Mouse (Mus musculus) liver, embryonic 14.5 days (tissue): Measurements from ENCODE around the gene Pdia5. TPM values are rescaled to one million over a fixed set of nuclear protein-coding genes. Genes with fewer than 3 reads are reported as not detected.

Experiments
- ATAC-seq: fragments of 200-750 bp; cut with Nextera tagmentation; 2 replicates; pipeline ENCODE4 v1.8.0; 2017; ENCODE audit warnings: moderate number of reproducible peaks, mild to moderate bottlenecking, moderate library complexity; ENCODE audit not compliant: insufficient read depth
- DNase-seq, 3 experiments: peaks; one replicate each; pipeline ENCODE4 v3.0.0-alpha.2; 2012 to 2013; ENCODE audit warnings: low read depth in 3 of 3, low spot score in 3 of 3
- H3K27ac ChIP-seq: fragments of 300-500 bp; sonication (generic); 2 replicates; pipeline ENCODE4 v1.5.1; 2014; ENCODE audit warnings: moderate library complexity, mild to moderate bottlenecking, control low read depth, inconsistent platforms
- H3K27me3 ChIP-seq: fragments of 300-500 bp; sonication (generic); 2 replicates; pipeline ENCODE4 v1.6.1; 2014; ENCODE audit warnings: mild to moderate bottlenecking, low read length, moderate library complexity; ENCODE audit not compliant: control insufficient read depth, insufficient read depth
- H3K36me3 ChIP-seq: fragments of 300-500 bp; sonication (generic); replicated peaks from 2 replicates; pipeline ENCODE4 v1.6.1; 2014; ENCODE audit warnings: low read depth; ENCODE audit not compliant: control insufficient read depth, insufficient read depth
- H3K4me1 ChIP-seq, 2 experiments: fragments of 200-500 bp in 1 of 2; fragments of 300-500 bp in 1 of 2; sonication (generic) in 1 of 2; replicated peaks; 2 replicates each; pipeline ENCODE4 v1.6.1; 2012 to 2014; ENCODE audit warnings: antibody characterized with exemption in 1 of 2, inconsistent platforms in 1 of 2, low read length in 1 of 2; ENCODE audit not compliant: control insufficient read depth in 2 of 2, insufficient read depth in 2 of 2
- H3K4me2 ChIP-seq: fragments of 300-500 bp; sonication (generic); 2 replicates; pipeline ENCODE4 v1.6.1; 2014; ENCODE audit warnings: low read depth, mild to moderate bottlenecking, control low read depth, moderate library complexity
- H3K4me3 ChIP-seq, 2 experiments: fragments of 200-500 bp in 1 of 2; fragments of 300-500 bp in 1 of 2; sonication (generic) in 1 of 2; 2 replicates each; pipeline ENCODE4 v1.5.1; 2012 to 2014; ENCODE audit warnings: low read depth in 2 of 2, low read length in 2 of 2, mild to moderate bottlenecking in 2 of 2, control low read depth in 1 of 2, inconsistent platforms in 1 of 2, moderate library complexity in 1 of 2; ENCODE audit not compliant: insufficient read depth in 1 of 2
- H3K9ac ChIP-seq: fragments of 300-500 bp; sonication (generic); replicated peaks from 2 replicates; pipeline ENCODE4 v1.6.1; 2014; ENCODE audit warnings: mild to moderate bottlenecking, control low read depth, moderate library complexity
- H3K9me3 ChIP-seq: fragments of 300-500 bp; sonication (generic); 2 replicates; pipeline ENCODE4 v1.6.1; 2016; ENCODE audit warnings: low read length, mixed read lengths; ENCODE audit not compliant: control insufficient read depth
- CTCF ChIP-seq: IDR thresholded peaks from 2 replicates; pipeline ENCODE4 v1.5.1; 2016; ENCODE audit warnings: antibody characterized with exemption, low read depth, control low read depth
- EP300 ChIP-seq: IDR thresholded peaks from 2 replicates; pipeline ENCODE4 v1.6.1; 2016; ENCODE audit warnings: antibody characterized with exemption, low read depth
- WGBS: fragments of 180-500 bp; shearing (Covaris S2); extraction: QIAGEN DNeasy Blood & Tissue Kit; methylation state at CpG from one replicate; pipeline ENCODE4 v1.1.7; 2014; ENCODE audit not compliant: insufficient replicate concordance; 5-methylcytosine and 5-hydroxymethylcytosine counted together
- polyA plus RNA-seq, 2 experiments: library from polyadenylated mRNA; depleted of rRNA in 1 of 2; stranded (reverse) in 1 of 2; unstranded in 1 of 2; fragments of >200 nt; fragmentation: Nextera tagmentation in 1 of 2; extraction: Ambion mirVana in 1 of 2; gene quantifications; 2 replicates each; pipeline versions ENCODE4 v1.2.1 to v1.2.3; 2012 to 2014

Gene Pdia5
- polyA plus RNA-seq, 2 experiments: 25.8 to 32.9 TPM

GRCm38 (mm10) chr16:35485711-35486110 is 5.0 kb downstream of the Pdia5 start:
- WGBS: 76% methylated on average over 9 of the region's 9 CpGs
- Histone ChIP-seq H3K27me3 (peaks cover 6% of the 10 kb centered on the region), H3K36me3 (no peaks in the 10 kb centered on the region), H3K27ac (no peak overlapping the region), H3K4me3 (no peak overlapping the region), H3K9ac (no peak overlapping the region), H3K4me1 (peaks cover 0 to 15% of the 10 kb centered on the region in 2 experiments; a peak in 2 of 4 replicates), H3K9me3 (no peaks in the 10 kb centered on the region), H3K4me2 (no peak overlapping the region)
- DNase-seq (no peak), ATAC-seq (no peak)
- no peak for TF ChIP-seq EP300
- TF ChIP-seq CTCF: no peak

- Histone ChIP-seq H3K4me1 (peaks cover 0 to 15% of the 10 kb centered on the region in 2 experiments; a peak in 2 of 4 replicates), H3K27ac (no peak overlapping the region), H3K4me3 (no peak overlapping the region), H3K9ac (no peak overlapping the region), H3K27me3 (no peaks in the 10 kb centered on the region), H3K9me3 (no peaks in the 10 kb centered on the region), H3K4me2 (no peak overlapping the region), H3K36me3 (no peaks in the 10 kb centered on the region)
- TF ChIP-seq EP300 (no peak), CTCF (no peak)
- ATAC-seq (no peak), DNase-seq (no peak)
- 45% methylated on average over 8 of the region's 8 CpGs for WGBS
Observed at GRCm38 (mm10) chr16:35484526-35485233, 6.0 kb downstream of the Pdia5 start.

GRCm38 (mm10) chr16:35484105-35484504 is 6.6 kb downstream of the Pdia5 start:
- no peak for DNase-seq
- Histone ChIP-seq H3K4me3 (no peak overlapping the region), H3K4me2 (no peak overlapping the region), H3K36me3 (no peaks in the 10 kb centered on the region), H3K9me3 (no peaks in the 10 kb centered on the region), H3K9ac (no peak overlapping the region), H3K27me3 (no peaks in the 10 kb centered on the region), H3K4me1 (peaks cover 0 to 15% of the 10 kb centered on the region in 2 experiments; a peak in 2 of 4 replicates), H3K27ac (no peak overlapping the region)
- TF ChIP-seq EP300 (no peak), CTCF (no peak)
- no peak for ATAC-seq
- WGBS: 58% methylated on average over 4 of the region's 4 CpGs

GRCm38 (mm10) chr16:35479301-35479700 is 11.4 kb downstream of the Pdia5 start:
- Histone ChIP-seq H3K4me3 (no peak overlapping the region), H3K36me3 (no peaks in the 10 kb centered on the region), H3K27ac (no peak overlapping the region), H3K4me1 (0 out of 4 replicates have a peak, but pooled peaks cover 0 to under 1% of the 10 kb centered on the region in 2 experiments), H3K9me3 (no peaks in the 10 kb centered on the region), H3K9ac (no peak overlapping the region), H3K27me3 (no peaks in the 10 kb centered on the region), H3K4me2 (no peak overlapping the region)
- ATAC-seq (no peak), DNase-seq (no peak)
- TF ChIP-seq EP300 (no peak), CTCF (no peak)
- WGBS: 81% methylated on average over 6 of the region's 6 CpGs

GRCm38 (mm10) chr16:35477273-35477672 is 13.4 kb downstream of the Pdia5 start:
- DNase-seq (no peak), ATAC-seq (no peak)
- H3K27me3 ChIP-seq: no peaks in the 10 kb centered on the region
- H3K9me3 ChIP-seq: no peaks in the 10 kb centered on the region
- TF ChIP-seq CTCF: no peak
- no peak for TF ChIP-seq EP300
- H3K36me3 ChIP-seq: no peaks in the 10 kb centered on the region
- H3K4me1 ChIP-seq: no peaks in the 10 kb centered on the region
- H3K9ac ChIP-seq: no peak overlapping the region
- WGBS: 38% methylated on average over 1 of the region's 1 CpGs
- no peak overlapping the region for H3K27ac ChIP-seq
- H3K4me2 ChIP-seq: no peak overlapping the region
- H3K4me3 ChIP-seq: no peak overlapping the region
